Mouse (Mus musculus) liver, postnatal 0 days (tissue): ENCODE results near the gene Dst.

Experiments used
- CTCF ChIP-seq: sonication (generic); IDR thresholded peaks from 2 replicates; pipeline ENCODE4 v1.5.1; 2016; ENCODE audit warnings: antibody characterized with exemption, low read depth
- EP300 ChIP-seq: IDR thresholded peaks from 2 replicates; pipeline ENCODE4 v1.6.1; 2016; ENCODE audit warnings: antibody characterized with exemption, low read depth, mild to moderate bottlenecking

- TF ChIP-seq EP300 (no peak), CTCF (no peak)
These were observed 52.4 kb downstream of the Dst start for GRCm38 (mm10) chr1:33960439-33960838.
